Mouse (Mus musculus): ENCODE data around the gene Spata31d1a. TPM values are rescaled to one million over a fixed set of nuclear protein-coding genes. Genes with fewer than 3 reads are reported as not detected.
"Not testable (repeated sequence)": the region's sequence is repeated elsewhere in the genome, so short reads cannot be mapped to it uniquely, and the experiment has no call there.

Spata31d1a gene
- polyA plus RNA-seq, 1 experiment from 2014 or later = not detected

DNA sequence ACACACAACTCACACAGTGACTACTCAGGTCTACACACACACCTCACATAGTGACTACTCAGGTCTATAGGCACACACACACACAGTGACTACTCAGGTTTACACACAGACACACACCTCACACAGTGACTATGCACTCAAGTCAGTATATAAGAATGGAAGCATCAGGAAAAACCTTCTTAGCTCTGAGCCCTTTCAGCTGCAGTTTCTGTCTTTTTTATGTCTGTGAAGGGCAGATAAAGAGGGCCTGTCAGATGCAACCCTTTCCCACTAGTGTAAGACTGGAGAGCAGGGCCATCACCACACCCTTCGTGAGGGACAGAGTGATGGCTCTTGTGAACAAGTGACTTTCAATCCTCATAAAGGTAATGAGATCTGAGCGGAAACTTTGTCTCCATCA, 28.3 kb upstream of the Spata31d1a start:
- 71% methylated on average over 2 of the region's 2 CpGs for WGBS (ENCODE audit: insufficient replicate concordance)
- H3K4me2 ChIP-seq = no peak overlapping the region
- no peaks in the 10 kb centered on the region for H3K9me3 ChIP-seq (replicated peaks; ENCODE audit: control insufficient read depth, low read length)
- H3K9ac ChIP-seq (ENCODE audit: low read depth, low read length) = no peak overlapping the region
- H3K4me1 ChIP-seq (ENCODE audit: control insufficient read depth, insufficient read depth, low read length) = no peaks in the 10 kb centered on the region
- no peaks in the 10 kb centered on the region for H3K36me3 ChIP-seq (ENCODE audit: control insufficient read depth, insufficient read depth, low read length)
- H3K27me3 ChIP-seq (ENCODE audit: control insufficient read depth, insufficient read depth, low read length) = no peaks in the 10 kb centered on the region
- peak overlapping the region; percentile 77 for H3K27ac ChIP-seq (ENCODE audit: low read depth, low read length)
- H3K4me3 ChIP-seq (ENCODE audit: low read depth, low read length) = no peak overlapping the region
- peak; percentile 68 for ATAC-seq (replicated peaks; ENCODE audit: insufficient number of reproducible peaks, low FRiP score, low TSS enrichment)

DNA sequence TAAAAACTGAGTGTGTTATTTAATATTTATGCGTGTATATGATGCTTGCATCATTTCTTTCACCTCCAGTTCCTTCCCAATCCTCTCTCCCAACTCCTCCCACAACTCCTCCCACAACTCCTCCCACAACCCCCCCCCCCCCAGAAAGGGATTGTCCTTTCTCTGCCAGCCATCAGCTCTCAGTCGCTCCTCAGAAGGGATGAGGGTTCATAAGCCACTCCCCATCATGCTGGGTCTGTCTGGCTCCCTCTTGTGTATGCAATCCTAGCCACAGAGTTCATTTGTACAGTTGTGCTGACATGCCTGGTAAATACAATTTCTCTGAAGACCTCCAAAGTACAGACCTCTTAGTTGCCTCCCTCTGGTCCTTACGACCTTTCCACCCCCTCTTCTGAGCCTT, 25.1 kb upstream of the Spata31d1a start:
- no peak overlapping the region for H3K9ac ChIP-seq (ENCODE audit: low read depth, low read length)
- 26% methylated on average over 3 of the region's 3 CpGs for WGBS (ENCODE audit: insufficient replicate concordance)
- H3K4me2 ChIP-seq = no peak overlapping the region
- ATAC-seq (replicated peaks; ENCODE audit: insufficient number of reproducible peaks, low FRiP score, low TSS enrichment) = 0 out of 2 replicates have a peak, but pooled peaks have one; percentile 21
- H3K27ac ChIP-seq (ENCODE audit: low read depth, low read length) = no peak overlapping the region
- H3K36me3 ChIP-seq (ENCODE audit: control insufficient read depth, insufficient read depth, low read length) = no peaks in the 10 kb centered on the region
- no peaks in the 10 kb centered on the region for H3K4me1 ChIP-seq (ENCODE audit: control insufficient read depth, insufficient read depth, low read length)
- no peak overlapping the region for H3K4me3 ChIP-seq (ENCODE audit: low read depth, low read length)
- H3K27me3 ChIP-seq (ENCODE audit: control insufficient read depth, insufficient read depth, low read length) = no peaks in the 10 kb centered on the region
- H3K9me3 ChIP-seq (replicated peaks; ENCODE audit: control insufficient read depth, low read length) = no peaks in the 10 kb centered on the region

- H3K9me3 ChIP-seq (replicated peaks; ENCODE audit: control insufficient read depth, low read length); H3K36me3 ChIP-seq (ENCODE audit: control insufficient read depth, insufficient read depth, low read length); H3K4me2 ChIP-seq; H3K9ac ChIP-seq (ENCODE audit: low read depth, low read length); H3K27ac ChIP-seq (ENCODE audit: low read depth, low read length); ATAC-seq (replicated peaks; ENCODE audit: insufficient number of reproducible peaks, low FRiP score, low TSS enrichment); H3K4me3 ChIP-seq (ENCODE audit: low read depth, low read length); H3K4me1 ChIP-seq (ENCODE audit: control insufficient read depth, insufficient read depth, low read length); H3K27me3 ChIP-seq (ENCODE audit: control insufficient read depth, insufficient read depth, low read length): not testable (repeated sequence)
- 33% methylated on average over 6 of the region's 6 CpGs for WGBS (ENCODE audit: insufficient replicate concordance)
These were observed 24.2 kb upstream of the Spata31d1a start for GRCm38 (mm10) chr13:59734347-59734746.

DNA sequence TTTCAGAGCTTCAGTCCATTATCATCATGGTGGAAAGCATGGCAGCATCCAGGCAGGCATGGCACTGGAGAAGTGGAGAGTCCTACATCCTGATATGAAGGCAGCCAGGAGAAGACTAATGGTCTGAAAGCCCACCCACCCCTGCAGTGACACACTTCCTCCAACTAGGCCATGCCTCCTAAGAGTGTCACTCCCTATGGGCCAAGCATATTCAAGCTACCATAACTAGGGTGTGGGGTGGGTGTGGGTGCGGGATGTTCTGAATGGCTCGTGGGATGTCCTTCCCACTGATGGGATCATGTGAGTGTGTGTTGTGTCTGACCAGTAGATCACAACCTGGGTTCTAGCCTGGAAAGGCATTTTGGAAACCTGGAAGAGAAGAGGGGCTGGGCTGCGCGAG, 23.8 kb upstream of the Spata31d1a start:
- WGBS (ENCODE audit: insufficient replicate concordance) = 81% methylated on average over 2 of the region's 4 CpGs
- ATAC-seq (replicated peaks; ENCODE audit: insufficient number of reproducible peaks, low FRiP score, low TSS enrichment) = no peak
- Histone ChIP-seq H3K4me1 (ENCODE audit: control insufficient read depth, insufficient read depth, low read length) (no peaks in the 10 kb centered on the region), H3K4me3 (ENCODE audit: low read depth, low read length) (no peak overlapping the region), H3K36me3 (ENCODE audit: control insufficient read depth, insufficient read depth, low read length) (no peaks in the 10 kb centered on the region), H3K9ac (ENCODE audit: low read depth, low read length) (no peak overlapping the region), H3K27me3 (ENCODE audit: control insufficient read depth, insufficient read depth, low read length) (no peaks in the 10 kb centered on the region), H3K27ac (ENCODE audit: low read depth, low read length) (no peak overlapping the region), H3K9me3 (replicated peaks; ENCODE audit: control insufficient read depth, low read length) (no peaks in the 10 kb centered on the region), H3K4me2 (no peak overlapping the region)

GRCm38 (mm10) chr13:59731652-59732051, 21.5 kb upstream of the Spata31d1a start, which contains the start of gene Spata31d1d:
Gene Spata31d1d (minus strand): TSS chr13:59731752.
- no peak within 1 kb of the TSS for H3K4me3 ChIP-seq (ENCODE audit: low read depth, low read length)
- no peak within 1 kb of the TSS for H3K27ac ChIP-seq (ENCODE audit: low read depth, low read length)
- no peaks in the 10 kb centered on the region; the same call in 1 of the 2 replicates for H3K27me3 ChIP-seq (ENCODE audit: control insufficient read depth, insufficient read depth, low read length)
- 40% methylated on average over 7 of the region's 7 CpGs for WGBS (ENCODE audit: insufficient replicate concordance)
- H3K9ac ChIP-seq (ENCODE audit: low read depth, low read length) = no peak within 1 kb of the TSS
- no peak within 1 kb of the TSS for H3K4me2 ChIP-seq
- no peaks in the 10 kb centered on the region for H3K9me3 ChIP-seq (replicated peaks; ENCODE audit: control insufficient read depth, low read length)
- H3K36me3 ChIP-seq (ENCODE audit: control insufficient read depth, insufficient read depth, low read length) = no peaks in the 10 kb centered on the region
- ATAC-seq (replicated peaks; ENCODE audit: insufficient number of reproducible peaks, low FRiP score, low TSS enrichment) = no peak
- H3K4me1 ChIP-seq (ENCODE audit: control insufficient read depth, insufficient read depth, low read length) = no peaks in the 10 kb centered on the region

- H3K9ac ChIP-seq (ENCODE audit: low read depth, low read length) = no peak overlapping the region
- peak overlapping the region; percentile 20; the same call in 1 of the 2 replicates for H3K4me2 ChIP-seq
- H3K27ac ChIP-seq (ENCODE audit: low read depth, low read length) = no peak overlapping the region
- H3K4me1 ChIP-seq (ENCODE audit: control insufficient read depth, insufficient read depth, low read length) = no peaks in the 10 kb centered on the region
- ATAC-seq (replicated peaks; ENCODE audit: insufficient number of reproducible peaks, low FRiP score, low TSS enrichment) = peak; percentile 65; the same call in 1 of the 2 replicates
- WGBS (ENCODE audit: insufficient replicate concordance) = 20% methylated on average over 7 of the region's 7 CpGs
- no peak overlapping the region for H3K4me3 ChIP-seq (ENCODE audit: low read depth, low read length)
- no peaks in the 10 kb centered on the region; the same call in 1 of the 2 replicates for H3K27me3 ChIP-seq (ENCODE audit: control insufficient read depth, insufficient read depth, low read length)
- H3K9me3 ChIP-seq (replicated peaks; ENCODE audit: control insufficient read depth, low read length) = no peaks in the 10 kb centered on the region
- no peaks in the 10 kb centered on the region for H3K36me3 ChIP-seq (ENCODE audit: control insufficient read depth, insufficient read depth, low read length)
These were observed 18.4 kb upstream of the Spata31d1a start for GRCm38 (mm10) chr13:59728378-59729093.

DNA sequence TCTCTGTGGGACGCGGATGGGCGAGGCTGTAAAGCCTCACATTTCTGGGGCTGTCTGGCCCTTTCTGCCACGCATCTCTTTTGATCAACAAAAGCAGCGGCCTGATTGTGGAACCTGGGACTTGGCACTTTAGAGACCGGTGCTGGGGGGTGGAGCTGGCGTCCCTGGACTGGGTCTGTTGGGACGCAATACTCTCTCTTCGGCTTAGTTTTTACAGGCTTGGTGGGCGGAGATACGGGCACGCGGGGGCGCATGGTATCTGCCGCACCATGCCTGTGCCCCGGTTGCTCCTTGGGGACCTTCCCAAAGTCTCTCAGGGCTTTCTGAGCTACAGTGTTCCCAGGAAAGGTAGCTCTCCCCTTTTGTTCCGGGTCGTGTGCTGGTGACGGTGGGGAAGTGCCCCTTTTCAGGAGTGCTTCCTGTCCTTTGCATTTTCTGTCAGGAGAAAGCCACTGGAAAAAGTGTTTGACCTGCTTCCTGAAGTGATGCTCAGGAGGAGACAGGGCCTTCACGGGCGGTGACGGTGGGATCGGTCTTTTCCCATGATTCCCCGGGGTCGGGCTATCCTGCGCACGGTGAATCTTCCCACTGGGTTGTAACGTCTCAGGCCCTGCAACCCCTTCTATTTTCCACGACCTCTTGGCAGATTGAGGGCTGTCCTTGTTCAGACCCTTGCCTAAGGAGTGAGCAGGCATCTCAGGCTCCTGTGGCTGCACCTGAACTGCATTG, 16.2 kb upstream of the Spata31d1a start:
- no peaks in the 10 kb centered on the region for H3K9me3 ChIP-seq (replicated peaks; ENCODE audit: control insufficient read depth, low read length)
- 0 out of 2 replicates have a peak overlapping the region, but pooled peaks have one; percentile 11 for H3K9ac ChIP-seq (ENCODE audit: low read depth, low read length)
- no peaks in the 10 kb centered on the region for H3K36me3 ChIP-seq (ENCODE audit: control insufficient read depth, insufficient read depth, low read length)
- H3K4me1 ChIP-seq (ENCODE audit: control insufficient read depth, insufficient read depth, low read length) = no peaks in the 10 kb centered on the region
- ATAC-seq (replicated peaks; ENCODE audit: insufficient number of reproducible peaks, low FRiP score, low TSS enrichment) = no peak
- 22% methylated on average over 28 of the region's 29 CpGs for WGBS (ENCODE audit: insufficient replicate concordance)
- no peak overlapping the region for H3K27ac ChIP-seq (ENCODE audit: low read depth, low read length)
- peak overlapping the region; percentile 8 for H3K4me3 ChIP-seq (ENCODE audit: low read depth, low read length)
- no peaks in the 10 kb centered on the region; the same call in 1 of the 2 replicates for H3K27me3 ChIP-seq (ENCODE audit: control insufficient read depth, insufficient read depth, low read length)
- H3K4me2 ChIP-seq = peak overlapping the region; percentile 54

GRCm38 (mm10) chr13:59722089-59722488, 12.0 kb upstream of the Spata31d1a start:
- H3K9me3 ChIP-seq (replicated peaks; ENCODE audit: control insufficient read depth, low read length); ATAC-seq (replicated peaks; ENCODE audit: insufficient number of reproducible peaks, low FRiP score, low TSS enrichment); H3K27me3 ChIP-seq (ENCODE audit: control insufficient read depth, insufficient read depth, low read length): not testable (repeated sequence)

More at GRCm38 (mm10) chr13:59722089-59722488, 12.0 kb upstream of the Spata31d1a start:
- not testable (repeated sequence) for H3K36me3 ChIP-seq (ENCODE audit: control insufficient read depth, insufficient read depth, low read length); H3K4me1 ChIP-seq (ENCODE audit: control insufficient read depth, insufficient read depth, low read length); H3K4me3 ChIP-seq (ENCODE audit: low read depth, low read length); H3K4me2 ChIP-seq; H3K27ac ChIP-seq (ENCODE audit: low read depth, low read length); H3K9ac ChIP-seq (ENCODE audit: low read depth, low read length)
- WGBS (ENCODE audit: insufficient replicate concordance) = 76% methylated on average over 1 of the region's 1 CpGs
